Mouse (Mus musculus): ENCODE data around the gene Smim24.
A peak's percentile ranks its signal among the peaks of the same experiment; 100 is the strongest.

The Smim24 gene

GRCm38 (mm10) chr10:81410981-81411380, 18.1 kb downstream of the Smim24 start:
- DNase-seq, result no peak

GRCm38 (mm10) chr10:81411471-81412400, 18.9 kb downstream of the Smim24 start:
- peak in 1 of 2 experiments; percentile 22 for DNase-seq

- no peak for DNase-seq
These were observed 19.9 kb downstream of the Smim24 start for GRCm38 (mm10) chr10:81412586-81413309.

- DNase-seq, result peak in 1 of 2 experiments; percentile 33
These were observed 20.7 kb downstream of the Smim24 start for GRCm38 (mm10) chr10:81413310-81414261.

GRCm38 (mm10) chr10:81414682-81415081, 21.8 kb downstream of the Smim24 start:
- no peak for DNase-seq

GRCm38 (mm10) chr10:81415146-81415545, 22.3 kb downstream of the Smim24 start:
- DNase-seq, result no peak

GRCm38 (mm10) chr10:81415549-81416310, 22.9 kb downstream of the Smim24 start:
- no peak for DNase-seq

- no peak for DNase-seq
These were observed 23.9 kb downstream of the Smim24 start for GRCm38 (mm10) chr10:81416581-81417226.

GRCm38 (mm10) chr10:81417227-81418215, 24.7 kb downstream of the Smim24 start:
- DNase-seq, result no peak

GRCm38 (mm10) chr10:81418216-81419070, 25.6 kb downstream of the Smim24 start:
- no peak for DNase-seq

- DNase-seq, result peak in 1 of 2 experiments; percentile 3
These were observed 26.5 kb downstream of the Smim24 start for GRCm38 (mm10) chr10:81419111-81419928.

- peak in 1 of 2 experiments; percentile 7 for DNase-seq
These were observed 27.4 kb downstream of the Smim24 start for GRCm38 (mm10) chr10:81420191-81420767.

- peak in 1 of 2 experiments; percentile 2 for DNase-seq
These were observed 28.4 kb downstream of the Smim24 start for GRCm38 (mm10) chr10:81421041-81421796.

- DNase-seq, result no peak
These were observed 28.9 kb downstream of the Smim24 start for GRCm38 (mm10) chr10:81421797-81422100.

GRCm38 (mm10) chr10:81422191-81422590, 29.3 kb downstream of the Smim24 start:
- peak in 1 of 2 experiments; percentile 3 for DNase-seq

- DNase-seq, result no peak
These were observed 29.9 kb downstream of the Smim24 start for GRCm38 (mm10) chr10:81422661-81423217.

All from spleen, adult 18-20 months (tissue).